Comparison of ENCODE assay signal across 8 mouse cellular contexts in genomic region chr13:38668514-38668913, GRCm38 (mm10). TPM values are rescaled to one million over a fixed set of nuclear protein-coding genes. Genes with fewer than 3 reads are reported as not detected.
DNase-seq lines count a peak whose midpoint lies in the region; ATAC-seq and TF ChIP-seq lines count a peak whose summit lies in the region.

No protein-coding gene starts in this region.

- no peak overlapping the region for H3K4me2 ChIP-seq in intestine, embryonic 15.5 days (replicated peaks)

- H3K27ac ChIP-seq in gastrocnemius, adult 2 months = no peak overlapping the region
- no peak overlapping the region for H3K27ac ChIP-seq in intestine, embryonic 15.5 days

- H3K4me3 ChIP-seq in gastrocnemius, adult 2 months = no peak overlapping the region
- H3K4me3 ChIP-seq in C2C12 (ENCODE audit: insufficient read depth, poor library complexity, severe bottlenecking) = no peak overlapping the region
- H3K4me3 ChIP-seq in intestine, embryonic 15.5 days (replicated peaks) = no peak overlapping the region

- no peak overlapping the region for H3K9ac ChIP-seq in intestine, embryonic 15.5 days

- no peak for ATAC-seq in intestine, embryonic 15.5 days

- no peak overlapping the region for H3ac ChIP-seq in C2C12 (ENCODE audit: control insufficient read depth, insufficient read length, low read depth)

- intact Hi-C loops in gastrocnemius, adult 2 months (cut with DNase I) = no loop called here
- intact Hi-C loops in heart, postnatal 36 days (cut with DNase I) = no loop called here

- no peaks in the 10 kb centered on the region for H3K27me3 ChIP-seq in C2C12 (ENCODE audit: control insufficient read depth, insufficient read depth, insufficient read length)
- no peaks in the 10 kb centered on the region for H3K27me3 ChIP-seq in intestine, embryonic 15.5 days (replicated peaks)

- no peaks in the 10 kb centered on the region for H3K79me3 ChIP-seq in C2C12 (ENCODE audit: low read depth)

- no peaks in the 10 kb centered on the region for H3K36me3 ChIP-seq in C2C12 (ENCODE audit: control insufficient read depth, insufficient read depth)
- H3K36me3 ChIP-seq in intestine, embryonic 15.5 days = no peaks in the 10 kb centered on the region

- peak; percentile 75 for TF ChIP-seq CTCF in gastrocnemius, adult 2 months (IDR thresholded peaks at IDR 0.05)
- TF ChIP-seq CTCF in C2C12 (IDR thresholded peaks at IDR 0.05; ENCODE audit: control insufficient read depth, insufficient read depth, insufficient read length) = peak; percentile 5

- DNase-seq in gastrocnemius, adult 2 months = peak; percentile 50
- DNase-seq in gastrocnemius, adult 8-10 months (ENCODE audit: low spot score in 2 of 2) = no peak
- peak; percentile 66 for DNase-seq in adrenal gland, postnatal 10 days
- peak; percentile 18 to 52 for DNase-seq in heart, postnatal 36 days
- peak; percentile 34 to 58 for DNase-seq in lung, postnatal 4 days
- peak; percentile 37 for DNase-seq in thymus, postnatal 0 days (ENCODE audit: low spot score)

- H3K79me2 ChIP-seq in C2C12 (ENCODE audit: control insufficient read depth, insufficient read depth) = no peaks in the 10 kb centered on the region

- no peaks in the 10 kb centered on the region for H3K4me1 ChIP-seq in intestine, embryonic 15.5 days (replicated peaks)

- no peaks in the 10 kb centered on the region for H3K9me3 ChIP-seq in intestine, embryonic 15.5 days

- 23% methylated on average over 2 of the region's 2 CpGs for WGBS in intestine, embryonic 15.5 days

TF ChIP-seq in C2C12, 6 proteins besides CTCF, POLR2A, EP300 and RAD21:
- TF ChIP-seq MYOD1 (IDR thresholded peaks at IDR 0.05; ENCODE audit: control insufficient read depth, insufficient read length, low read depth) = no peak
- no peak for TF ChIP-seq CEBPB (IDR thresholded peaks at IDR 0.05; ENCODE audit: low read depth)

RNA-seq across cellular contexts. Expression of gene Eef1e1, which starts 9.7 kb away (rescaled TPM):
- 10 to 100 TPM; 14.1 to 15.8 TPM for total RNA-seq in gastrocnemius, adult 2 months (2021)
- 10 to 100 TPM; 12.5 to 19.0 (median 16.5) TPM for total RNA-seq in gastrocnemius, adult 8-10 months (2022)
- 64.0 TPM for polyA plus RNA-seq in C2C12 (2012; fragmentation: generic; extraction: Trizol)
- 10 to 100 TPM; 24.9 to 33.8 TPM for total RNA-seq in adrenal gland, postnatal 10 days (2021)
- total RNA-seq in heart, postnatal 36 days (2021) = 10 to 100 TPM in 1 of 2 experiments, 1 to 10 TPM in 1; 9.3 to 10.5 TPM
- polyA plus RNA-seq in thymus, postnatal 0 days (2015; fragmentation: Nextera tagmentation; extraction: Ambion mirVana) = 53.2 and 54.2 TPM in 2 replicates
- 53.4 TPM in 2 replicates for polyA plus RNA-seq in intestine, embryonic 15.5 days (2015; fragmentation: Nextera tagmentation; extraction: Ambion mirVana)

RNA-seq across cellular contexts. Expression of gene Bloc1s5, which starts 33.6 kb away (rescaled TPM):
- total RNA-seq in gastrocnemius, adult 2 months (2021) = 1 to 10 TPM; 4.9 to 5.4 TPM
- 1 to 10 TPM; 6.0 to 7.3 (median 6.5) TPM for total RNA-seq in gastrocnemius, adult 8-10 months (2022)
- 7.1 TPM for polyA plus RNA-seq in C2C12 (2012; fragmentation: generic; extraction: Trizol)
- total RNA-seq in adrenal gland, postnatal 10 days (2021) = 10 to 100 TPM; 20.0 to 25.0 TPM
- total RNA-seq in heart, postnatal 36 days (2021) = 1 to 10 TPM; 7.6 to 8.9 TPM
- polyA plus RNA-seq in thymus, postnatal 0 days (2015; fragmentation: Nextera tagmentation; extraction: Ambion mirVana) = 9.8 and 10.1 TPM in 2 replicates
- 14.3 and 15.9 TPM in 2 replicates for polyA plus RNA-seq in intestine, embryonic 15.5 days (2015; fragmentation: Nextera tagmentation; extraction: Ambion mirVana)

Comparison
In these comparisons a context has a peak if more than half of its experiments do, and no peak if none do; other contexts are left out.
1. DNase-seq: peak in gastrocnemius, adult 2 months (single experiment), adrenal gland, postnatal 10 days (single experiment), heart, postnatal 36 days (2 of 2), lung, postnatal 4 days (2 of 2) and thymus, postnatal 0 days (single experiment); none in gastrocnemius, adult 8-10 months (0 of 2).